Comparison of ENCODE assay signal across 8 mouse cellular contexts in genomic region chr11:94329270-94329891, GRCm38 (mm10). TPM values are rescaled to one million over a fixed set of nuclear protein-coding genes. Genes with fewer than 3 reads are reported as not detected.
DNase-seq lines count a peak whose midpoint lies in the region; ATAC-seq and TF ChIP-seq lines count a peak whose summit lies in the region.

No protein-coding gene starts in this region.

- DNase-seq in 3T3-L1 (ENCODE audit: low read depth, low spot score) (peak; percentile 93), MN1 (ENCODE audit: low spot score) (peak; percentile 74)
- DNase-seq in embryonic facial prominence, embryonic 10.5 days (ENCODE audit: low spot score), result peak; percentile 54
- DNase-seq in kidney, postnatal 4 days, result peak; percentile 69 to 79
- no peak for DNase-seq in lung, adult 2 months
- peak; percentile 81 for DNase-seq in retina, postnatal 1 day

- peak overlapping the region; percentile 66 for H3K4me2 ChIP-seq in heart, embryonic 15.5 days

- H3K27me3 ChIP-seq in embryonic facial prominence, embryonic 10.5 days (replicated peaks; ENCODE audit: low read depth, poor library complexity, severe bottlenecking), result no peaks in the 10 kb centered on the region
- no peaks in the 10 kb centered on the region for H3K27me3 ChIP-seq in heart, embryonic 15.5 days

- no peak for ATAC-seq in heart, embryonic 15.5 days (replicated peaks; ENCODE audit: insufficient number of reproducible peaks, insufficient read depth, low FRiP score, low read depth)
- no peak for ATAC-seq in erythroblast, adult 5-6 weeks (replicated peaks; ENCODE audit: low FRiP score, poor library complexity, severe bottlenecking)

- TF ChIP-seq CTCF in lung, adult 2 months (IDR thresholded peaks at IDR 0.05; ENCODE audit: insufficient read depth, low read length), result peak; percentile 72

- no peaks in the 10 kb centered on the region for H3K9me3 ChIP-seq in embryonic facial prominence, embryonic 10.5 days
- H3K9me3 ChIP-seq in heart, embryonic 15.5 days (replicated peaks), result no peaks in the 10 kb centered on the region

- TF ChIP-seq POLR2A in lung, adult 2 months (IDR thresholded peaks at IDR 0.05; ENCODE audit: borderline replicate concordance, extremely low read depth, low read depth, low read length), result no peak

- no peak overlapping the region for H3K27ac ChIP-seq in embryonic facial prominence, embryonic 10.5 days (replicated peaks)
- H3K27ac ChIP-seq in heart, embryonic 15.5 days, result peak overlapping the region; percentile 98

- peaks cover 35% of the 10 kb centered on the region for H3K4me1 ChIP-seq in embryonic facial prominence, embryonic 10.5 days
- H3K4me1 ChIP-seq in heart, embryonic 15.5 days (replicated peaks), result peaks cover 38% of the 10 kb centered on the region
- peaks cover 15% of the 10 kb centered on the region for H3K4me1 ChIP-seq in lung, adult 2 months (ENCODE audit: control insufficient read depth, insufficient read depth, low read length)

- peaks cover 6% of the 10 kb centered on the region for H3K36me3 ChIP-seq in embryonic facial prominence, embryonic 10.5 days (replicated peaks)
- peaks cover 3% of the 10 kb centered on the region for H3K36me3 ChIP-seq in heart, embryonic 15.5 days

- 62% methylated on average over 4 of the region's 4 CpGs for WGBS in embryonic facial prominence, embryonic 10.5 days
- WGBS in heart, embryonic 15.5 days, result 42% methylated on average over 4 of the region's 4 CpGs
- 25% methylated on average over 4 of the region's 4 CpGs for WGBS in lung, adult 2 months

- H3K4me3 ChIP-seq in embryonic facial prominence, embryonic 10.5 days, result peak overlapping the region; percentile 3; the same call in 1 of the 2 replicates
- H3K4me3 ChIP-seq in heart, embryonic 15.5 days, result peak overlapping the region; percentile 89; the same call in 1 of the 2 replicates
- no peak overlapping the region for H3K4me3 ChIP-seq in lung, adult 2 months (replicated peaks; ENCODE audit: extremely low read depth, low read depth, low read length)

- H3K9ac ChIP-seq in heart, embryonic 15.5 days, result no peak overlapping the region

RNA-seq across cellular contexts. Expression of gene Ankrd40, which starts 1.6 kb away (rescaled TPM):
- 14.8 and 15.3 TPM in 2 replicates for polyA plus RNA-seq in embryonic facial prominence, embryonic 10.5 days (2016; fragmentation: Nextera tagmentation; extraction: Ambion mirVana)
- 52.3 and 52.5 TPM in 2 replicates for polyA plus RNA-seq in heart, embryonic 15.5 days (2015; fragmentation: Nextera tagmentation; extraction: Ambion mirVana)
- polyA plus RNA-seq in lung, adult 2 months (2012; rRNA removed), result 193 and 235 TPM in 2 replicates
- 4.0 and 4.4 TPM in 2 replicates for total RNA-seq in erythroblast, adult 5-6 weeks (2015; ENCODE audit: low replicate concordance)
- 13.4 and 17.4 TPM in 2 replicates for total RNA-seq in erythroblast, adult 5-6 weeks (2017; ENCODE audit: low replicate concordance)

RNA-seq across cellular contexts. Expression of gene Luc7l3, which starts 7.6 kb away (rescaled TPM):
- polyA plus RNA-seq in embryonic facial prominence, embryonic 10.5 days (2016; fragmentation: Nextera tagmentation; extraction: Ambion mirVana), result 104 and 117 TPM in 2 replicates
- polyA plus RNA-seq in heart, embryonic 15.5 days (2015; fragmentation: Nextera tagmentation; extraction: Ambion mirVana), result 63.3 and 70.9 TPM in 2 replicates
- polyA plus RNA-seq in lung, adult 2 months (2012; rRNA removed), result 10.0 and 16.1 TPM in 2 replicates
- total RNA-seq in erythroblast, adult 5-6 weeks (2015; ENCODE audit: low replicate concordance), result 140 and 142 TPM in 2 replicates
- 373 and 416 TPM in 2 replicates for total RNA-seq in erythroblast, adult 5-6 weeks (2017; ENCODE audit: low replicate concordance)

RNA-seq across cellular contexts. Expression of gene Gm21885, which starts 47.7 kb away (rescaled TPM):
- 0.39 TPM in 1 of 2 replicates, not detected in the other for polyA plus RNA-seq in embryonic facial prominence, embryonic 10.5 days (2016; fragmentation: Nextera tagmentation; extraction: Ambion mirVana)
- 0.30 TPM in 1 of 2 replicates, not detected in the other for polyA plus RNA-seq in heart, embryonic 15.5 days (2015; fragmentation: Nextera tagmentation; extraction: Ambion mirVana)
- polyA plus RNA-seq in lung, adult 2 months (2012; rRNA removed), result not detected in 2 replicates
- total RNA-seq in erythroblast, adult 5-6 weeks (2015; ENCODE audit: low replicate concordance), result not detected in 2 replicates
- total RNA-seq in erythroblast, adult 5-6 weeks (2017; ENCODE audit: low replicate concordance), result not detected in 2 replicates
